Mouse (Mus musculus) layer of hippocampus, postnatal 36 days (tissue): ENCODE measurements around the gene Cox7b. TPM values are rescaled to one million over a fixed set of nuclear protein-coding genes. Genes with fewer than 3 reads are reported as not detected.
A peak's percentile ranks its signal among the peaks of the same experiment; 100 is the strongest.
"Not testable (repeated sequence)": the region's sequence is repeated elsewhere in the genome, so short reads cannot be mapped to it uniquely, and the experiment has no call there.

Experiments
- DNase-seq, 2 experiments: peaks; one replicate each; pipeline ENCODE4 v3.0.0; 2022
- total RNA-seq, 2 experiments: library from RNA; stranded (reverse); gene quantifications; 2 replicates each; pipeline ENCODE4 v1.2.3; 2021

Cox7b gene
- 100 to 1,000 TPM; 323 to 339 TPM for total RNA-seq

DNA sequence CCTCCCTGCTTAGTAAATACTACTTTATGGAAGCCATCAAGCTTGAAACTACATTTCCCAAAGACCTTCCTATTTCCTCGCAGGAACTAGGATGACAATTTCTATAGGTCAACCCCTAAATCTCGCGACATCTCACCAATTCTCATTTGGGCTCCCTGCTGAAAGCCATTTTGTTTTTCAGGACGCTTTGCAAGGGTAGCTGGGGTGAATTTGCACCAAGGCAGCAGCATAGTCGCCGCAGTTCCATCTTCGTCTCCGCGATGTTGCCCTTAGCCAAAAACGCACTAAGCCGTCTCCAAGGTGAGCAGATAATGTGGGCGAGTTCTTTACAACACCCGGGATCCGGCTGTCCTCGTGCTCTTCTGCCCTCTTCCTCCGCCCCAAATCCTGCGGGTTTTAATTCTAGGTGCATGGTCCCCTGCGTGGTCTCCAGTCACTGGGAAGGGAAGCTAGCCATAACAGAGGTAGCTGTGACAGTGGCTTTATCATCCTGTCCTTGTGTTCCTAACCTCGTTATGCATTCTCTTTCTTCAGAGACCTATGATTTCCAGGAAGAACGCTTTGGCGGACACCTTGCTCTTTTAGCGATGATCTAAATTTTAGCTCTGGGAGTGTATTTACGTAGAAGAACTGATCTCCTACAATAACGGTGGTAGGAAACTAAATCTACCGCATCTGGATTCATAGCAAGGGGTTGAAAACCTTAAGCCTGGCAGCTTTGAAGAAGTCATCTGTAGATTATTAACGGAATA lies at the start of gene Cox7b:
TSS of gene Cox7b (plus strand) at position 130 of the 752 bp plus-strand sequence.
- DNase-seq = peak; percentile 58 to 65

DNA sequence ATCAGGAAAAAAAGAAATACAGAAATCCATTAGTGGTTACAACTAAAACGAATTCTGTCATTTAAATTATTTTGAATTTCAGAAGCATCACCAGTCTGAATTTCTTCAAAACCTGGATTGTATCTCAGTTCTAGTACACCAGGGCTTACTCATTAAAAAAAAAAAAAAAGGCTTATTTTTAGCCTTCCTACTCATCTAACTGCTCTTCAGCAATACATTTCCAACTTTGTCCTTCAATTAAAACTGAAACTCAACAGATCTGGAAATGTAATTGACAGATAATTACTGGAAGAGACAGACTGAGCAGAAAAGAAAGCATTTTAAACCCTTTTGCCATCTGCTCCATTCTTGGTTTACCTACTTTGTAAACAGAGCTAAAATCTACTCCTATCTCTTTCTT lies 13.9 kb upstream of the Cox7b start:
- no peak for DNase-seq

DNA sequence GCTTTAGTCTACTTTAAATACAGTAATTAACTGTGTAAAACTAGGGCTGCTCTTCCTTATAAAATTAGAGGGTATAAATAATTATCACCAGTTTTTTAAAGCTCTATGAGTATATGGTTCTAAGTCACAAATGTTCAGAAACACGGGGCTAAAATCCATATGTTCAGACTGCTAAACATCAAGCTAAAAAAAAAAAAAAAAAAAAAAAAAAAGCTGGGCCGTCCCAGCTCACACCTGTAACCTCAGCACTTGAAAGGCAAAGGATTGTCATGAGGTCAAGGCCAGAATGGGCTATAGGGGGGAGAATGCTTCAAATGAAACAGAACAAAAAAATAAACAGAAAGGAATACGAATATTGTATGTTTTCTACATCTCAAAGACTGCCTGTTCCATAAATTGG lies 4.7 kb upstream of the Cox7b start:
- no peak for DNase-seq

- DNase-seq = peak; percentile 74 to 80
Measured at GRCm38 (mm10) chrX:106011465-106012159, 3.9 kb upstream of the Cox7b start, which contains the start of gene Magt1. Magt1 (minus strand) TSS chrX:106011906.

GRCm38 (mm10) chrX:106012559-106012958 lies 2.9 kb upstream of the Cox7b start:
- no peak for DNase-seq

DNA sequence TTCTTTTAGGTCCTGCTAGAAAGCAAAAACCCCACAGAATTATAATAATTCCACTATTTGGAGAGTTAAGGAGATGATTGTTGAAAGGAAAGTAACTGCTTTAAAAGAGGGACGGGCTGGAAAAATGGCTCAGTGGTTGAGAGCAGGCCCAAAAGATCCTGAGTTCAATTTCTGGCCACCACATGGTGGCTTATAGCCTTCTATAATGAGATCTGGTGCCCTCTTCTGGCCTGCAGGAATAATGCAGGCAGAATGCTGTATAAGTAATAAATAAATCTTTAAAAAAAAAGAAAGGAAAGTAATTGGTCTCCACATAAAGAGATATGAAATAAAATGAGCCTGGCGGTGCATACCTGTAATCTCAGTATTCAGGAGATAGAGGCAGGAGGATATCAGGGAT lies 2.3 kb upstream of the Cox7b start:
- DNase-seq = peak; percentile 8 to 29

GRCm38 (mm10) chrX:106014741-106015377 lies 641 bp upstream of the Cox7b start:
- DNase-seq = not testable (repeated sequence)

- no peak for DNase-seq
Measured at GRCm38 (mm10) chrX:106017102-106017501, 1.6 kb downstream of the Cox7b start.

- DNase-seq = no peak
Measured at GRCm38 (mm10) chrX:106017516-106017915, 2.0 kb downstream of the Cox7b start.

- DNase-seq = peak; percentile 80 to 88
Measured at GRCm38 (mm10) chrX:106026418-106027342, 11.2 kb downstream of the Cox7b start, which contains the start of gene Atp7a. Atp7a (plus strand) TSS chrX:106027276.

- no peak for DNase-seq
Measured at GRCm38 (mm10) chrX:106027343-106027674, 11.8 kb downstream of the Cox7b start.

DNA sequence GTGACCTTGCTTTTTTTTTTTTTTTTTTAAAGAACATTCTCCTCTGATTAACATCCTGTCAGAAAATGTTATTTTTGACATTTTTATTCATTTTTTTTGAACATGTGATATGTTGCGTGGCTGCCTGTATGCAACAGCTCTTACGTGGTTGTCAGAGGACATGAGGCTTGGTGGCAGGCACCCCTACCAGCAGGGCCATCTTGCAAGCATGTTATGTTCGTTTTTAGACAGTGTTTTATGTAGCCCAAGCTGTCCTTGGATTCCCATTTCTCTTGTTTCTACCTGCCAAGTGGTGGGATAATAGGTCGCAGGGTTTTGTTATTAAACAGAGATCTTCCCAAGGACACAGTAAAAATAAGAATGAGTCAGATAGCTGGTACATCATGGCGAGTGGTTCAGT lies 14.7 kb downstream of the Cox7b start:
- DNase-seq = no peak

GRCm38 (mm10) chrX:106031124-106031523 lies 15.6 kb downstream of the Cox7b start:
- no peak for DNase-seq

DNA sequence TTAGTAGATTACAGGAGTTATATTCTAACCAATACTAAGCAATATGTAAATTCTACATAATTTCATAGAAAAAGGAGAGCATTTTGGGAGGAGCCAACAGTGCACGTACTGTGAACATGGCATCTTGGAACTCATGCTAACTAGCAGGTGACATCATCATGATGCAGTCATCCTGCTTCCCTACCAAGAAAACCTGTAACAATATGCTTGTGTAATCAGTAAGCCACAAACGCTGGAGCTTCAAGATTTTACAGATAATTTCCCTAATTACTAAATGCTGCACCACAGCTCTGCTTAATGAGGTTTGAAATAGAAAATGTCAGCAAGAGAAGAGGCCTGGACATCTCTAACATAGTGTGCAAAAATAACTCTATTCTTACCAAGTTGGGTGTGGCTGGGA lies 20.2 kb downstream of the Cox7b start:
- DNase-seq = no peak

- no peak for DNase-seq
Measured at GRCm38 (mm10) chrX:106037185-106037752, 21.8 kb downstream of the Cox7b start.

DNA sequence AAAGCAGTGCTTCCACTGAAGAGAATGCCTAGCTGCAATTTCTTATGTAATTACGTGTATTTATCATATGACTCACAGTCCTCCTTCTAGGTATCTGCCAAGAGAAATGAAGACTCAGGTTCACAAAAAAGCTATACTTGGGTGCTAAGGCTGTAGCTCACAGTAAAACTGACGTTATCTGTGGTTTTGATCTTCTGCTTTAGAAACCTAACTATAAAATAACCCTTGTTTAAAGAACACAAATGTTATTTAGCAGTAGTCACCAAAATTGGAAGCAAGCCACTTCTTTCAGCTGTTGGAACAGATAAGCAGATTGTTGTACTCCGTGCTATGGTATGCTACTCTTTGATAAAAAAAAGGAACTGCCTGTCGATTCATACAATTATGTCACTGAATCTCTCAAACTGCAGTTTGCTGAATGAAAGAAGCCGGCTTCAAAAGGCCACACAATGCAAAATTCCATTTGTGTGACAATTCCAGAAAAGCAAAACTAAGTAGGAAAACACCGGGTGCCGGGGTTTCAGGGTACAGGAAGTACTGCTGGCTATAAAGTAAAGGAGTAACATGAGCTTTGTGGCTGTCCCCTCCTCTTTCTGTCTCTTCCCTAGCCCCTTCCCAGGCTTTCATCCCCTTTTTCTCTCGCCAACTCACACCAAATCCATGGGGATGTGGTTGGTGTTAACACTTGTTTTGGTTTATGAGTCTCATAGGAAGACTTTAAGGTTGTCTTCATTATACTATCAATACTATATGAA lies 28.5 kb downstream of the Cox7b start:
- no peak for DNase-seq

GRCm38 (mm10) chrX:106045455-106045854 lies 30.0 kb downstream of the Cox7b start:
- no peak for DNase-seq

GRCm38 (mm10) chrX:106045928-106046327 lies 30.4 kb downstream of the Cox7b start:
- no peak for DNase-seq

DNA sequence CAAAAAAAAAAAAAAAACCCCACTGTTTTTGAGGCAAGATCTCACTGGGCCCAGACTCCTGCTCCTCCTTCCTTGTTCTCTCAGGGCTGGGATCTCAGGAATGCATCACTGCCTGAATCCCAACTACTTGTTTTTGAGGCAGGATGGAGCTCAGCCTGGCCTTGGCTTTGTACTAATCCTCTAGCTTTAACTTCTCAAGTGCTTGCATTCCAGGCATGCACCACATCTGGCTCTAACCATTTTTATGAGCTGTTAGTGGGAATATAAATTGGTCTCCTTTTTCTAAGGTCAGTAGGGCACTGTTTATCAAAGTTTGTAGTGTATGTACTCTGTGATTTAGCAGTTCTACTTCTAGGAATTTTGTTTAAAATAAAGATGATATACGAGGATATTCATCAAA lies 32.7 kb downstream of the Cox7b start:
- DNase-seq = no peak
